Mouse (Mus musculus): ENCODE data around the gene Prdm8.

Gene Prdm8

DNA sequence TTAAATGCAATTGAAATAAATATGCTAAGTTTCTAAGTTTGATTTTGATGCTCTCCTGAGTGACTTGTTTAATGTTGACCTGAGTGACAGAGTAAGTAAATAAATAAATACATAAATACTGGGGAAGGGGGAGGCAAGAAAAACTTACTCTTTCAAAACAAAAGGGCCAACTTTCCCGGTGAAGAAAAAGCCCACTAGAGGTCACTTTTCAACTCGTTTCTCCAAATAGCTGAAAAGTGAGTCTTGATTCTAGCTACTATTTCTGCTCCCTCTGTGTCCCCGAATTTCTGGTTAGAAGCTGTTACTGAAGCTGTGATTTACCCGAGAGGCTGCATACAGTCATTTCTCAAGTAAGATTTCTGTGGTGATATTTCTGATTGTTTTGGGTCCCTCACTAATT lies 45.5 kb downstream of the Prdm8 start:
- ChIA-PET POLR2A (no interaction called here), CTCF (interaction anchor here in 2 of 4 experiments (0.6 to 1.3 kb wide), 2 partner anchors 9 to 1086 kb away, joined by 4 to 7 read pairs; no protein-coding TSS in a partner anchor)

- POLR2A ChIA-PET = no interaction called here
Observed at GRCm38 (mm10) chr5:98221956-98222355, 55.0 kb downstream of the Prdm8 start.

GRCm38 (mm10) chr5:98226710-98227109 lies 59.7 kb downstream of the Prdm8 start:
- ChIA-PET POLR2A (interaction anchor here in 1 of 4 experiments (0.6 kb wide), 1 partner anchor 1572 kb away, joined by 3 read pairs; no protein-coding TSS in a partner anchor), CTCF (no interaction called here)

More at GRCm38 (mm10) chr5:98221956-98222355, 55.0 kb downstream of the Prdm8 start:
- CTCF ChIA-PET = no interaction called here

DNA sequence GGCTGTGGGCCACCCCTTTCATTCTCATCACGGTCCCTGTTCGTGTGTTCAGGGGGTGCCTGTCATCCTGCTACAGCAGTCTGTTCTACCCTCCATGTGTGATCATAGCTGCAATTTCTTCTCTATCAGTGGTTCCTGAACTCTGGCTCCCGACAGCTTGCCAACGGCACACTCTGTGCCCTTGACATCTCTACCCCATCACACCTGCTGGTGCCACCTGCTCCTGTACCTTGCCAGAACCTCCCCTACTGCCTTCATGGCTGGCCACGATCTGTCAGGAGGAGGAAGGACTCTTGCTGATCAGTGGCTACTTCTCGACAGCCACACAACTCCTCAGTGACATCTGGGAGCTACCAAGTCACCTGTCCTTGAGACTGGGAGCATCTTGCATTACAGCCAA lies 62.5 kb downstream of the Prdm8 start:
- CTCF ChIA-PET = no interaction called here

GRCm38 (mm10) chr5:98238466-98238865 lies 71.5 kb downstream of the Prdm8 start:
- POLR2A ChIA-PET = no interaction called here
- CTCF ChIA-PET = no interaction called here

More for the DNA sequence above, 62.5 kb downstream of the Prdm8 start:
- POLR2A ChIA-PET = no interaction called here

All from embryonic stem cell, embryonic (primary cell).